Mouse (Mus musculus) skeletal muscle tissue, postnatal 0 days (tissue): ENCODE data around the gene Vmn1r41. TPM values are rescaled to one million over a fixed set of nuclear protein-coding genes. Genes with fewer than 3 reads are reported as not detected.

Experiments
- polyA plus RNA-seq: library from polyadenylated mRNA; unstranded; fragments of >200 nt; fragmentation: Nextera tagmentation; extraction: Ambion mirVana; gene quantifications from 2 replicates; pipeline ENCODE4 v1.2.1, GENCODE M21; 2015

Gene Vmn1r41
- not detected in 2 replicates for polyA plus RNA-seq

GRCm38 (mm10) chr6:89740466-89740865 is at the start of gene Vmn1r41:
TSS of gene Vmn1r41 (plus strand) at chr6:89740766.

GRCm38 (mm10) chr6:89707240-89707639 is 33.3 kb upstream of the Vmn1r41 start, which contains the start of gene Vmn1r40:
TSS of gene Vmn1r40 (plus strand) at chr6:89707540.

Other genes starting within 250 kb of the Vmn1r41 start
- 23.2 and 26.3 TPM in 2 replicates for gene Chchd6, start 145.1 kb upstream of the Vmn1r41 start, polyA plus RNA-seq
- gene Txnrd3, start 96.8 kb upstream of the Vmn1r41 start, polyA plus RNA-seq: 7.2 and 8.5 TPM in 2 replicates
- gene Vmn1r40, start 33.2 kb upstream of the Vmn1r41 start, polyA plus RNA-seq: not detected in 2 replicates
- gene Vmn1r42, start 135.6 kb downstream of the Vmn1r41 start, polyA plus RNA-seq: not detected in 2 replicates
- gene Vmn1r43, start 135.6 kb downstream of the Vmn1r41 start, polyA plus RNA-seq: not detected in 2 replicates
- not detected in 2 replicates for gene Vmn1r44, start 142.9 kb downstream of the Vmn1r41 start, polyA plus RNA-seq
- not detected in 2 replicates for gene Vmn1r45, start 199.8 kb downstream of the Vmn1r41 start, polyA plus RNA-seq
- not detected in 2 replicates for gene Vmn1r46, start 228.5 kb downstream of the Vmn1r41 start, polyA plus RNA-seq